Mouse (Mus musculus) intestine, embryonic 16.5 days (tissue): ENCODE data around the gene Chst11. TPM values are rescaled to one million over a fixed set of nuclear protein-coding genes. Genes with fewer than 3 reads are reported as not detected.

ENCODE experiments used
- ATAC-seq: fragments of 200-750 bp; cut with Nextera tagmentation; 2 replicates; pipeline ENCODE4 v1.8.0; 2017; ENCODE audit warnings: moderate TSS enrichment, moderate library complexity
- H3K27ac ChIP-seq: fragments of 300-500 bp; sonication (generic); 2 replicates; pipeline ENCODE4 v1.5.1; 2014; ENCODE audit warnings: mild to moderate bottlenecking, low read length
- H3K27me3 ChIP-seq: fragments of 300-500 bp; sonication (generic); replicated peaks from 2 replicates; pipeline ENCODE4 v1.6.1; 2014; ENCODE audit warnings: low read length, control low read depth, mixed read lengths; ENCODE audit not compliant: control insufficient read depth, insufficient read depth
- H3K36me3 ChIP-seq: fragments of 300-500 bp; sonication (generic); 2 replicates; pipeline ENCODE4 v1.6.1; 2014; ENCODE audit warnings: low read length, control low read depth; ENCODE audit not compliant: control insufficient read depth, insufficient read depth
- H3K4me1 ChIP-seq: fragments of 300-500 bp; sonication (generic); 2 replicates; pipeline ENCODE4 v1.6.1; 2014; ENCODE audit warnings: low read length, control low read depth, mixed read lengths; ENCODE audit not compliant: control insufficient read depth, insufficient read depth
- H3K4me2 ChIP-seq: fragments of 300-500 bp; sonication (generic); 2 replicates; pipeline ENCODE4 v1.6.1; 2014; ENCODE audit warnings: low read depth, low read length, control low read depth
- H3K4me3 ChIP-seq: fragments of 300-500 bp; sonication (generic); 2 replicates; pipeline ENCODE4 v1.5.1; 2014; ENCODE audit warnings: mild to moderate bottlenecking, low read length
- H3K9ac ChIP-seq: fragments of 300-500 bp; sonication (generic); 2 replicates; pipeline ENCODE4 v1.6.1; 2014; ENCODE audit warnings: low read depth, low read length
- H3K9me3 ChIP-seq: fragments of 300-500 bp; sonication (generic); 2 replicates; pipeline ENCODE4 v1.6.1; 2016; ENCODE audit warnings: low read length, control low read depth; ENCODE audit not compliant: control insufficient read depth
- WGBS: fragments of 180-500 bp; shearing (Covaris S2); extraction: QIAGEN DNeasy Blood & Tissue Kit; methylation state at CpG from one replicate; pipeline ENCODE4 v1.1.7; 2014; 5-methylcytosine and 5-hydroxymethylcytosine counted together
- polyA plus RNA-seq: library from polyadenylated mRNA; unstranded; fragments of >200 nt; fragmentation: Nextera tagmentation; extraction: Ambion mirVana; gene quantifications from 2 replicates; pipeline ENCODE4 v1.2.1, GENCODE M21; 2015

The Chst11 gene
- polyA plus RNA-seq, 1 experiment from 2014 or later = 0.88 TPM

DNA sequence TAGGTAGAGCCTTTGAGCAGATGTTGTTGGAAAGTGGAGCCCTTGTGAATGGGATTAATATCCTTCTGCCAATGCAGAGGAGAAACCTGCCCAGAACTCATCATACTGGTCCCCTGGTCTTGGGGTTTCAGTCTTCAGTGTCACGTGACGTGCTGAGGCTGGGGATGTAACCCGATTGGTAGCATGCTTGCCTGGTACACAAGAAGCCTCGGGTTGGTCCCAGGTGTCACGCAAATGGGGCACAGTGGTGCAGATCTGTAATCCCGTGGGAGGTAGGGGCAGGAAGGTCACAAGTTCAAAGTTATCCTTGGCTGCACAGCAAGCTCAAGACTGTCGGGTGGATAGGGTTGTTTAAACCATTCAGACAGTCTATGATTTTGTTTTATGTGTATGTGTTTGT is 20.8 kb upstream of the Chst11 start:
- H3K4me2 ChIP-seq = no peak overlapping the region
- no peaks in the 10 kb centered on the region for H3K9me3 ChIP-seq
- no peaks in the 10 kb centered on the region for H3K4me1 ChIP-seq
- no peak overlapping the region for H3K9ac ChIP-seq
- H3K27me3 ChIP-seq = no peaks in the 10 kb centered on the region
- WGBS = 71% methylated on average over 7 of the region's 7 CpGs
- H3K4me3 ChIP-seq = no peak overlapping the region
- H3K36me3 ChIP-seq = no peaks in the 10 kb centered on the region
- ATAC-seq = no peak
- no peak overlapping the region for H3K27ac ChIP-seq

DNA sequence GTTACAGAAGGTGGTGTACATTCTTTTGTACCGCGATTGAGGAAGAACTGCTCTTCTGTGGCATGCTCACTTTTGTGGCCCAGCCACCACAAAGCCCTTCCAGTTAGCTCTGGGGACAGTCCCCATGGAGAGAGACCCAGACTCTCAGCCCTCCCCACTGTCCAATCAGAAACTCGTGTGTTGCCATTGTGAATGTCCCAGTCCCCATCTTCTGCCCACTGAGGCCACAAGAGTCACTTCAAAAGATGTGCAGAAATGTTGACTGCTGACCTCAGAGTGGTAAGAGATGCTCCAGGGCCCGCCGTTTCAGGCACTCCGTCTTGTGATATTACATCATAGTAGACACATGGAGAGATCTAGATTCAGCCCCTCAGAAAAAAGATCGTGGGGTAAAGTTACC is 18.6 kb upstream of the Chst11 start:
- no peaks in the 10 kb centered on the region for H3K27me3 ChIP-seq
- no peak overlapping the region for H3K27ac ChIP-seq
- no peaks in the 10 kb centered on the region for H3K36me3 ChIP-seq
- H3K9me3 ChIP-seq = no peaks in the 10 kb centered on the region
- no peaks in the 10 kb centered on the region for H3K4me1 ChIP-seq
- no peak overlapping the region for H3K9ac ChIP-seq
- ATAC-seq = no peak
- H3K4me2 ChIP-seq = no peak overlapping the region
- no peak overlapping the region for H3K4me3 ChIP-seq
- 88% methylated on average over 7 of the region's 7 CpGs for WGBS

DNA sequence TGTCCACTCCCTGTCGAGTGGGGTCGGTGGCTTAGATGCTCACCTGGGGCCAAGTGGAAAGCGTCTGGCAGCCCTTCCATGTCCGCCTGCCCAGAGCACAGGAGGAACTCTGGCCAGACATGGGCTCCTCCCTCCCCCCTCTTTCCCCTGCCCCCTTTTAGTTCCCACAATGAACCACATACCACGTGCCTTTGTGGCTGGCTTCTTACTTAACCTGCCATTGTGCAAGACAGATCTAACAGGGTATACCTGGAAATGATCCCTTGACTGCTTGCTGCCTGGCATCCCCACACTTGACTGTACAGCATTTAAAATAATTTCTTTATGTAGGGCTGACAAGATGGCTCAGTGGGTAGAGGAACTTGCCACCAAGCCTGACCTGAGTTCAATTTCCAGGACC is 15.7 kb upstream of the Chst11 start:
- H3K4me2 ChIP-seq = no peak overlapping the region
- ATAC-seq = no peak
- no peak overlapping the region for H3K27ac ChIP-seq

DNA sequence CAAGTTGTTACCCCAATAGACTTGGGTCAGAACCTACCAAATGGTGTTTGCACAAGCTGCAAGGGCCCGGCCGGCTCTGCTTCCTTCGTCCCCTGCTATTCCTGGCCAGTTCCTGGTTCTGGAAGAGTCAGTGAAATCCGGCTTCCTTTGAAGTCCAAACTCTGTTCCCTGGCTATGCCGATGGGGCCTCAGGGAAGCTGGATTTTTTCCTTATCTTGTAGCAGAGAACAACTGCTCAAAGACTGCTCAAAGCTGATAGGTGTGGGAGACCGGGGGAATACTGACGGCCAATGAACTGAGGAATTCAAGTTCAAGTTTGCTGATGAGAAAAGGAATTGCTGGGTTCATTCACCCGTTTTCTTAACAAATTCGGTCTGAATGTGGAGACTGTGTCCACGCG is 13.7 kb upstream of the Chst11 start:
- H3K4me3 ChIP-seq = no peak overlapping the region; the same call in 1 of the 2 replicates
- peak overlapping the region; percentile 23; the same call in 1 of the 2 replicates for H3K27ac ChIP-seq
- H3K27me3 ChIP-seq = no peaks in the 10 kb centered on the region
- H3K4me2 ChIP-seq = peak overlapping the region; percentile 32
- WGBS = 57% methylated on average over 11 of the region's 11 CpGs
- H3K4me1 ChIP-seq = peaks cover 5% of the 10 kb centered on the region
- H3K9me3 ChIP-seq = no peaks in the 10 kb centered on the region
- no peaks in the 10 kb centered on the region for H3K36me3 ChIP-seq
- peak; percentile 80 for ATAC-seq
- no peak overlapping the region for H3K9ac ChIP-seq

More for the DNA sequence above, 15.7 kb upstream of the Chst11 start:
- no peak overlapping the region for H3K4me3 ChIP-seq
- H3K9ac ChIP-seq = no peak overlapping the region
- H3K9me3 ChIP-seq = no peaks in the 10 kb centered on the region
- peaks cover 5% of the 10 kb centered on the region for H3K4me1 ChIP-seq
- WGBS = 65% methylated on average over 5 of the region's 5 CpGs
- H3K27me3 ChIP-seq = no peaks in the 10 kb centered on the region
- H3K36me3 ChIP-seq = no peaks in the 10 kb centered on the region

DNA sequence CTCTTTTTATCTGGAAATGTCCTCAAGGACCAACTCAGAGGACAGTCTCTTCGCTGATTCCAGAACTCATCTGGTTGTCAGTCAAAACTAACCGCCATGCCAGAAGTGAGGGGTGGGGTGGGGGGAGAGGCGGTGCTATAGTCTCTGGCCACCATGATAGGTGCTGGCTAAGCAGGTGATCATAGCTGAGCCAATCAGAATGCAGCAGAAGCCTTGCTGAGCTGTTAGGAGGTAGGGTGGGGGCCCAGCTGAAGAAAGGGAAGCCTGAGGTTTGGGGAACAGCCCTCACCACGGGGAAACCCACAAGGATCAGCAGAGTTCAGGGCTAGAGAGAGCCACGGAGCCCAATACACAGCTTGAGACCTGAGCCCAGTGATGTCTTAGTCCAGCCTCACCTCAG is 11.1 kb upstream of the Chst11 start:
- no peaks in the 10 kb centered on the region for H3K36me3 ChIP-seq
- ATAC-seq = peak; percentile 37
- peaks cover 5% of the 10 kb centered on the region for H3K4me1 ChIP-seq

DNA sequence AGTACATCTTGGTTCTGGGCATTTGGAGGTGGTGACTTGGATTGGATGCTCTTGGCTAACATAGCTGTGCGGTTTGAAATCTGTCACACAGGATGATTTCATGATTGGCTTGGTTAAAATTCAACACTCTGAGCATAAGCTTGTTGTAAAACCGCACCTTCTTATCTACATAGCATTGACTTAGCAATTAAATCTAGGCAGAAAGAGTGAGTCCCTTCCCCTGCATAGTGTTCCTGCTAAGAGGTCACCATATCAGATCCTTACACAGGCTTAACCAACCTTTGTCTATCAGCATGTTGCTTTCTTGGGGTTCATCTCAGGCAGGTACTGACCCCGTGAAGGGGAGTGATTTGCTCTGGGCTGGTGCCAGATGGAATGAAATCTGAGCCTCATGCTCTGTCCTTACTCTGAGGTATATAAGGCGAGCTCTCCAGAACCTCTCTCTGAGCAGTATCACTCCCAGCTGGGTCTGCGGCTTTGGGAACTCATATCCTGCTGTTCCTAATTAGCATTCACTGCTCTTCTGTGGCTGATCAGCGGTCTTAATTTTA is 10.6 kb upstream of the Chst11 start:
- peak; percentile 70 for ATAC-seq
- 46% methylated on average over 6 of the region's 6 CpGs for WGBS
- H3K36me3 ChIP-seq = no peaks in the 10 kb centered on the region

More for the DNA sequence above, 11.1 kb upstream of the Chst11 start:
- Histone ChIP-seq H3K4me3 (no peak overlapping the region), H3K9ac (no peak overlapping the region), H3K27me3 (no peaks in the 10 kb centered on the region), H3K4me2 (no peak overlapping the region), H3K9me3 (no peaks in the 10 kb centered on the region), H3K27ac (no peak overlapping the region)
- 73% methylated on average over 5 of the region's 5 CpGs for WGBS

DNA sequence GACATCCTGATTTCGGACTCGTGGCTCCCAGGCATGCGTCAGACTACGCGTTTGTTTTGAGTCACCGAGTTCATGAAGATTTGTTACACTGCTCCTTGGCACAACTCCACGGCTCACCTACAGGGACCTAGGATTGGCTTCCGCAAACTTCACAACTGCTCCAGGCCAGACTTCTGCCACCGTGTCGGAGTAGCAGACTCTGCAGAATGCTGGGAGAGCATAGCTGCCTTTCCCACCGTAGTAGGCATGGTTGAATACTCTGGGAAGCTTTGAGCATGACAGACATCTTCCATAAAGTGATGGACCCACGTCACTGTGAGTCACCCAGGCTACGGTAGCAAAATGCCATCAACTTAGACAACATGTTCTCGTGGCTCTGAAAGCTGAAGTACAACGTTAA is 9.5 kb upstream of the Chst11 start:
- Histone ChIP-seq H3K9me3 (no peaks in the 10 kb centered on the region), H3K4me3 (no peak overlapping the region), H3K27me3 (no peaks in the 10 kb centered on the region), H3K4me2 (no peak overlapping the region), H3K36me3 (no peaks in the 10 kb centered on the region), H3K9ac (no peak overlapping the region), H3K27ac (no peak overlapping the region), H3K4me1 (peaks cover 5% of the 10 kb centered on the region)
- no peak for ATAC-seq
- WGBS = 87% methylated on average over 15 of the region's 15 CpGs

More for the DNA sequence above, 10.6 kb upstream of the Chst11 start:
- Histone ChIP-seq H3K4me1 (peaks cover 5% of the 10 kb centered on the region), H3K4me2 (no peak overlapping the region), H3K9ac (no peak overlapping the region), H3K27ac (no peak overlapping the region), H3K27me3 (no peaks in the 10 kb centered on the region), H3K9me3 (no peaks in the 10 kb centered on the region), H3K4me3 (no peak overlapping the region)

DNA sequence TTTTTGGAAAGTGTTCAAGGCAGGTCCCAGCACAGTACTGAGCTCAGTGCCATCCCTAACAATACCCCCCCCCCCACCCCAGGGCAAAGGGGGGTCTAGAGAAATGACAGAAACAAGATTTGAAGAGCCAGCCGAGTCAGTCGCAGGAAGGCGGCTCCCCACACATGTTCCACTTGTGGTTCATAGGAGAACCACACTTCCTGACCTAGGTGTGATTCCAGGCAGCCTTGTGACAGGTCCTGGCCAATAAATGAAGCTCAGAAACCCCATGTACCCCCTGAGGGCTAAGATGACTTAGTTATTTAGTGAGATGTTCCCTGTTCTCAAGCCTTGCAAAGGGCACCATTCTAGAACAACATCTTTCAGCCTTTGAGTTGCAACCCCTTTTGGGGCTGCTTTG is 3.0 kb upstream of the Chst11 start:
- WGBS = 75% methylated on average over 3 of the region's 3 CpGs
- Histone ChIP-seq H3K9me3 (no peaks in the 10 kb centered on the region), H3K4me3 (no peak overlapping the region), H3K4me1 (peaks cover 12% of the 10 kb centered on the region), H3K27ac (no peak overlapping the region), H3K4me2 (no peak overlapping the region), H3K9ac (no peak overlapping the region), H3K27me3 (peaks cover 4% of the 10 kb centered on the region; the same call in 1 of the 2 replicates), H3K36me3 (no peaks in the 10 kb centered on the region)
- no peak for ATAC-seq

DNA sequence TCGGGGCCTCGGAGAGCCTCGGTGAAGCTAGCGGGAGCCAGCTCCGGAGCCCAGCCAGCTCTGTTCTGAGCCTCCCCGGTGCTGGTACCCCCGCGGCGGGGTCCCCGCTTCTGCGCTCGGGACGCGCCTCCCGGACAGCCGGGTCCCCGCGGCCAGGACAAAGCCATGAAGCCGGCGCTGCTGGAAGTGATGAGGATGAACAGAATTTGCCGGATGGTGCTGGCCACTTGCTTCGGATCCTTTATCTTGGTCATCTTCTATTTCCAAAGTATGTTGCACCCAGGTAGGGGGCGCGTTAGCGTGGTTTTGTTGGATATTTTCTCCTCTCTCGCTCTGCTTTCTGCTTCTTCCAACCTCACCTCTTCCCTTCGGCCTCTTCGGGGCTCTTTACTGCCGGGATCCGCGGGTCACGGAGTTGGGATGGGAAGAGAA is 418 bp downstream of the Chst11 start:
- Histone ChIP-seq H3K36me3 (no peaks in the 10 kb centered on the region), H3K9me3 (no peaks in the 10 kb centered on the region), H3K27me3 (peaks cover 4% of the 10 kb centered on the region; the same call in 1 of the 2 replicates), H3K4me2 (peak overlapping the region; percentile 96), H3K4me1 (peaks cover 12% of the 10 kb centered on the region), H3K9ac (peak overlapping the region; percentile 73), H3K4me3 (peak overlapping the region; percentile 74), H3K27ac (peak overlapping the region; percentile 73)
- peak; percentile 25 for ATAC-seq
- WGBS = under 1% methylated on average over 31 of the region's 32 CpGs
